Mouse (Mus musculus): ENCODE measurements around the gene Ascl4. TPM values are rescaled to one million over a fixed set of nuclear protein-coding genes. Genes with fewer than 3 reads are reported as not detected.

Gene Ascl4
- total RNA-seq (2021), result not detected
- long read RNA-seq, experiment 1, result 0 reads
- long read RNA-seq, experiment 2, result 0 reads

GRCm38 (mm10) chr10:85927676-85928445 lies at the start of gene Ascl4:
Gene Ascl4 (plus strand): TSS chr10:85927681.
- no peak for DNase-seq

GRCm38 (mm10) chr10:85879886-85880486 lies 47.5 kb upstream of the Ascl4 start:
- DNase-seq, result no peak
- intact Hi-C loops (cut with DNase I; ENCODE audit: low total_unique reads), result no loop called here

More at GRCm38 (mm10) chr10:85927676-85928445, at the start of gene Ascl4:
- intact Hi-C loops (cut with DNase I; ENCODE audit: low total_unique reads), result no loop called here

- peak; percentile 98 for DNase-seq
- intact Hi-C loops (cut with DNase I; ENCODE audit: low total_unique reads), result no loop called here
Observed at GRCm38 (mm10) chr10:85916498-85917309, 10.8 kb upstream of the Ascl4 start, which contains the start of gene Prdm4. Gene Prdm4 (minus strand): TSS chr10:85917142.

GRCm38 (mm10) chr10:85928499-85929207 lies 1.2 kb downstream of the Ascl4 start:
- intact Hi-C loops (cut with DNase I; ENCODE audit: low total_unique reads), result no loop called here
- peak; percentile 30 for DNase-seq

GRCm38 (mm10) chr10:85929208-85929591 lies 1.7 kb downstream of the Ascl4 start:
- intact Hi-C loops (cut with DNase I; ENCODE audit: low total_unique reads), result no loop called here

GRCm38 (mm10) chr10:85929962-85930361 lies 2.5 kb downstream of the Ascl4 start:
- no peak for DNase-seq
- intact Hi-C loops (cut with DNase I; ENCODE audit: low total_unique reads), result no loop called here

More at GRCm38 (mm10) chr10:85929208-85929591, 1.7 kb downstream of the Ascl4 start:
- no peak for DNase-seq

GRCm38 (mm10) chr10:85936280-85936965 lies 8.9 kb downstream of the Ascl4 start:
- DNase-seq, result no peak
- intact Hi-C loops (cut with DNase I; ENCODE audit: low total_unique reads), result no loop called here

GRCm38 (mm10) chr10:85948483-85949196 lies 21.2 kb downstream of the Ascl4 start:
- no peak for DNase-seq
- intact Hi-C loops (cut with DNase I; ENCODE audit: low total_unique reads), result no loop called here

- no peak for DNase-seq
- intact Hi-C loops (cut with DNase I; ENCODE audit: low total_unique reads), result no loop called here
Observed at GRCm38 (mm10) chr10:85951765-85952443, 24.4 kb downstream of the Ascl4 start.

- DNase-seq, result no peak
- intact Hi-C loops (cut with DNase I; ENCODE audit: low total_unique reads), result no loop called here
Observed at GRCm38 (mm10) chr10:85953401-85953800, 25.9 kb downstream of the Ascl4 start.

GRCm38 (mm10) chr10:85954429-85954828 lies 26.9 kb downstream of the Ascl4 start:
- intact Hi-C loops (cut with DNase I; ENCODE audit: low total_unique reads), result no loop called here
- DNase-seq, result no peak

- intact Hi-C loops (cut with DNase I; ENCODE audit: low total_unique reads), result no loop called here
- no peak for DNase-seq
Observed at GRCm38 (mm10) chr10:85956871-85957419, 29.5 kb downstream of the Ascl4 start.

GRCm38 (mm10) chr10:85957464-85957950 lies 30.0 kb downstream of the Ascl4 start, which contains the start of gene Rtcb:
Gene Rtcb (minus strand): TSS chr10:85957823.
- intact Hi-C loops (cut with DNase I; ENCODE audit: low total_unique reads), result no loop called here
- DNase-seq, result peak; percentile 97

- intact Hi-C loops (cut with DNase I; ENCODE audit: low total_unique reads), result no loop called here
- DNase-seq, result no peak
Observed at GRCm38 (mm10) chr10:85962897-85963296, 35.4 kb downstream of the Ascl4 start.

- intact Hi-C loops (cut with DNase I; ENCODE audit: low total_unique reads), result no loop called here
- DNase-seq, result no peak
Observed at GRCm38 (mm10) chr10:85964316-85964715, 36.8 kb downstream of the Ascl4 start.

- DNase-seq, result no peak
- intact Hi-C loops (cut with DNase I; ENCODE audit: low total_unique reads), result no loop called here
Observed at GRCm38 (mm10) chr10:85966476-85966875, 39.0 kb downstream of the Ascl4 start.
